Mouse (Mus musculus): ENCODE measurements at regions not wholly inside any gene's neighbourhood (a gene's known extent, or its start where the extent isn't known, plus 50 kb on each side); places are given as distances from the start of the nearest gene placed in this dataset.

DNA sequence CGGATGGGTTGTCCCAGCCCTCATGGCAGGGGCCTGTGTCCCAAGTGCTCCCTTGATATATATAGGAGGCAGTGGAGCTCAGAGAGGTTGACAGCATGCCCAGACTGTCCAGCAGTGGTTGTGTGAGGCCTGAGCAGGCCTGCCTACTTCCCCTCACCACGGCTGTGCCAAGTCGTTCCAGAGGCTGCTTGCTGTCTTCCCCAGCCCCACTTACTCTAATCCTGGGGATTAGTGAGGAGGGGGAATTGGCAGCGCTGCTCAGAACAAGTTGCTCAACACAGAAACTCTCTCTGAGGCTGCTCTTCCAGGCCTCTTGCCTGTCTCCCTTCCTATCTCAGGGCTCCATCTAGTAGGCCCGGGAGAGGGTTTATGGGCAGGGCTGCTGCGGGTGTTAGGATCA, 56.1 kb upstream of the 1600014C23Rik start:
- DNase-seq: no peak

GRCm38 (mm10) chr17:45784905-45785304, 51.3 kb upstream of the 1600014C23Rik start:
- no peak for DNase-seq

GRCm38 (mm10) chr17:45784496-45784895, 50.9 kb upstream of the 1600014C23Rik start:
- DNase-seq: no peak
